Mouse (Mus musculus): ENCODE measurements around the gene Tec. TPM values are rescaled to one million over a fixed set of nuclear protein-coding genes. Genes with fewer than 3 reads are reported as not detected.

The Tec gene
- polyA plus RNA-seq, 1 experiment from 2014 or later = 5.2 TPM

DNA sequence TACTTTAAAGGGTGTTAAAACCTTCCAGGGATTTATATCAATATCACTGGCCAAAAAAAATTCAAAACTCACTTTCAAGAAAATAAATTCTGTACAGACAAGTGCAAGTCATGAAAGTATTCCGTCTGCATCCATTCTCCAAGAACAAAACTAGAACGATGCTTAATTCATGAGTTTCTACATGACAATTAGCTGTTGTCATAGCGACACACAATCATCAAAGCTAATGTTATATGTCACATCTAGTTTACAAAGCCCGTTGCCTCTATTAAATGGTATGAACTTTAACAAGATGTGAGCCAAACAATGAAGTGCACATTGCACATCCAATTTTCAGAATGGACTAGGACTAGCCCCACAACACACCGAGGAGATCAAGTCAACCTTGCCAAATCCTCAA, 106.5 kb downstream of the Tec start:
- Histone ChIP-seq H3K4me1 (peaks cover 4% of the 10 kb centered on the region), H3K27me3 (no peaks in the 10 kb centered on the region), H3K27ac (replicated peaks) (no peak overlapping the region), H3K36me3 (no peaks in the 10 kb centered on the region), H3K9ac (replicated peaks) (no peak overlapping the region), H3K9me3 (no peaks in the 10 kb centered on the region), H3K4me2 (replicated peaks) (no peak overlapping the region), H3K4me3 (no peak overlapping the region)
- 41% methylated on average over 5 of the region's 5 CpGs for WGBS
- no peak for ATAC-seq (ENCODE audit: low FRiP score, low read depth)

DNA sequence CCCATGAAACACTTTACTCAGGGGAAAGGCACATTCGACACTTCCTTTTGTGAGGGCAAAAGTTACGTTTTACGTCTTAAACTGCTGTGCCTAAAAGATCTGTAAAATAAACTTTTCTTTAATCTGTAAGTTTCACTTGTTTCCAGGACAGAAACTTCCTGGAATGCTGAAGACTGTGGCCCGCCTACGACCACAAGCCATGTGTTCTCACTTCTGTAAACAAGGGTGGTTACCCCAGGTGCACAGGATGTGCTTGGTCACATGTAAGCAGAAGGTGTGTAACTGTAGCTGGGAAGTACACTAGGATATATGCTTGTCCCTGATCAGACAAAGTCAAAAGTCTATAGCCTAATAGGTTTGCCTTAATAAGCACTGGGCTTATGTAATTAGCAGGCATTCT, 107.0 kb downstream of the Tec start:
- no peak overlapping the region for H3K9ac ChIP-seq (replicated peaks)
- H3K27me3 ChIP-seq = no peaks in the 10 kb centered on the region
- WGBS = 86% methylated on average over 5 of the region's 5 CpGs
- H3K4me3 ChIP-seq = no peak overlapping the region
- peaks cover 4% of the 10 kb centered on the region for H3K4me1 ChIP-seq
- ATAC-seq (ENCODE audit: low FRiP score, low read depth) = no peak
- H3K27ac ChIP-seq (replicated peaks) = no peak overlapping the region
- no peak overlapping the region for H3K4me2 ChIP-seq (replicated peaks)
- no peaks in the 10 kb centered on the region for H3K36me3 ChIP-seq
- no peaks in the 10 kb centered on the region for H3K9me3 ChIP-seq

DNA sequence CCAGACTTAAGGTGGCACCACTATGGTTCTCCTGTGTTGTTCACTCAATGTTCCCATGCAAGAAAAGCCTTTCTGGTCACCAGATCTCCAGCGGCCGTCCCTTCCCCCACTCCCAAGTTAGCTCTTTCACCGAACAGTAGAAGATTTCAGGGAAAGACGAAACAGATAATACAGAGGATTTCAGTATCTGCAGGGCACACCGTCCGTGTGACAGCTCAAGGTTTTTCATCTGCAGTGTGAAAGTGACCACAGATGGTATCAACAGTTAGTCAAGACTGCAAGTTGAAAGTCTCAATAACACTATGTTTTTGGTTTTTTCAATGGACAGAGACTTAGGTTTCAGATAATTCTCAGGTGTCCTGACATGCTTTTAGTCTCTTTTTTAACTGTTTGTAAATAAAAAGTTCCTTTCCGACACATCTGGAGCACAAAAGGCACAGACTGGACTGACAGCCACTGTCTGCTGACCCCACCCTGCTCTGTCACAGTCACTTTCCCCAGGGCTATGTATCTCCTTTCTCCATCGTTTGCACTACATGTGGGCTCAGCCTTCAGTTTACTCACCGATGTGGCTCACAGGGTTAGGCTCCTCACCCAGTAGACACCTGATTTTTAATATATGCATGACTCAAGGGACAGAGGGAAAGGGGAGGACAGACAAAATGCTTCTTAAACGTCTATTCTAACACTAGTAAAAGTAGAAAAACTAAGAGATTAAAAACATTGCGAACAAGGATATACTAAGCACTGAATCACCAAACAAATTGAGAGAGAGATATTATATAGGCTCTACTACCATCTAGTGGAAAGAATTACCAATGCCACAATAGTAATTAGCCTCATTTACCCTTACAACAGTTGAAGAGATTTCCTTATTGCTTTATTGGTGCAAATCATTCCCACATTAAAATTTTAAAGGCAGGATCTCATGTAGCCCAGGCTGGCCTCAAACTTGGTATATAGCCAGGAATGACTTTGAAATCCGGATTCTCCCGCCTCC, 109.1 kb downstream of the Tec start:
- Histone ChIP-seq H3K27ac (replicated peaks) (no peak overlapping the region), H3K9ac (replicated peaks) (no peak overlapping the region), H3K4me3 (no peak overlapping the region), H3K4me2 (replicated peaks) (no peak overlapping the region), H3K9me3 (no peaks in the 10 kb centered on the region), H3K36me3 (no peaks in the 10 kb centered on the region), H3K27me3 (no peaks in the 10 kb centered on the region), H3K4me1 (peaks cover 4% of the 10 kb centered on the region)
- ATAC-seq (ENCODE audit: low FRiP score, low read depth) = peak; percentile 54; the same call in 1 of the 2 replicates
- WGBS = 78% methylated on average over 13 of the region's 13 CpGs

DNA sequence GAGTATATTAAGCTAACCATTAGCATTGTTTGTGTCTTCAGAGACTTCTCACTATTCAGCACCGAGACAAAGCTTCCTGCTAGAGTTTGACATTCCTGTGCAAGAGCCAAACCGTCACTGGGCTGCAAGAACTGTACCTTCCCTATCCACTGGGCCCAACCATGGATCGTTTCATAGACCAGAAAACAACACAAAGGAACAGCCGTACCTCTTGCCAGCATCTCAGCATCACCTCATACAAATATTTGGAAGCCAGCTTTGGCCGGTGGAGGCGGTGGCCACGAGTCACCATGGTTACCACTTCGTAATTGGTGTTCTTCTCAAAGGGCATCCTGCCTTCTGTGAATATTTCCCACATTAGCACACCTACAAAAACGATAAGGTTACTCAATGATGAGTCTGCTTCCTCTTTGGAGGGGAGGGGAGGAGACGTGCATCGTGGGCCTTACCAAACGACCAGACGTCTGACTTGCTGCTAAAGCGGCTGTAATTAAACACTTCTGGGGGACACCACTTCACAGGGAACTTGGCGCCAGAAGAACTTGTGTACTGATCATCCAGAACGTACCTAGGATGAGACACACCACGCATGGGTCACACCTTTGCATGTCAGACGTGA, 111.0 kb downstream of the Tec start:
- Histone ChIP-seq H3K9me3 (no peaks in the 10 kb centered on the region), H3K27ac (replicated peaks) (no peak overlapping the region), H3K36me3 (no peaks in the 10 kb centered on the region), H3K4me1 (peaks cover 4% of the 10 kb centered on the region), H3K27me3 (no peaks in the 10 kb centered on the region), H3K4me2 (replicated peaks) (no peak overlapping the region), H3K4me3 (no peak overlapping the region), H3K9ac (replicated peaks) (no peak overlapping the region)
- ATAC-seq (ENCODE audit: low FRiP score, low read depth) = no peak
- 80% methylated on average over 18 of the region's 18 CpGs for WGBS

DNA sequence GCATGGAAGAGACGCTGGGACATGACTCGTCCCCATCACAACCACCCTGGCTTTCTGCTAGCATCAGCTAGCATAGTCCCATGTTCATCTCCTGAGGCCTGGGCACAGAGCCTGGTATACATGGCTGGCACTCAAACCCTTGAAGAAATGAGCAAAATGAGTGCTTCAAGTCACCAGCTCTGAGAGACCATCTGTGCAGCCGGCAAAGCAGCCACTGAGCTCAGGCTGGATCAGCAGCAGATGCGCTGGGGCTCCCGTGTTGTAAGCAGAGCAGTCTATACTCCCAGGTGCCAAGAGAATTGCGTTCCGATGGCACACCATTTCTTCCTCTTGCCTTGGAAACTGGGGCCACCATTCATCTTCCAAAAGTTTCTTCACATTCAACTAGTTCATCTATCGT, 112.3 kb downstream of the Tec start:
- Histone ChIP-seq H3K9me3 (no peaks in the 10 kb centered on the region), H3K36me3 (no peaks in the 10 kb centered on the region), H3K4me1 (0 out of 2 replicates have a peak, but pooled peaks cover 3% of the 10 kb centered on the region), H3K9ac (replicated peaks) (no peak overlapping the region), H3K27me3 (no peaks in the 10 kb centered on the region), H3K4me2 (replicated peaks) (no peak overlapping the region), H3K27ac (replicated peaks) (no peak overlapping the region), H3K4me3 (no peak overlapping the region)
- no peak for ATAC-seq (ENCODE audit: low FRiP score, low read depth)
- WGBS = 89% methylated on average over 8 of the region's 8 CpGs

DNA sequence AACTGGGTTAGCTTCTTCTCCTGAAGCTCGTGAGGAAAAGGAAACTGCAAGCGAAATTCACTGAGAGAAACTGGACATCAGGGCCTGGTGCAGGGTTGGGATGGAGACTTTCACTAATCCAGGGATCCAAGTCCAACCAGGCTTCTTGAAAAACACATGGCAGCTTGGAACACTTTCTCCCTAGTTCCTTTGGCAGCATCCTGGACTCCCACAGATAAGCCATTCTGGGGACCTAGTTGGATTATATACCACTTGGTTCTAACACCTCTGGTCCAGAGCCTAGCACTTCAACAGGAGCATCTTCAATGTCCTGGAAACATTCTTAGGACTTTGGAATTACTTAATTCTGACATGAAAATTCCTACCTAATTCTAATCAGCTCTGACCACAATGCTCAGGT, 113.2 kb downstream of the Tec start:
- ATAC-seq (ENCODE audit: low FRiP score, low read depth) = no peak
- Histone ChIP-seq H3K27ac (replicated peaks) (no peak overlapping the region), H3K27me3 (no peaks in the 10 kb centered on the region), H3K9ac (replicated peaks) (no peak overlapping the region), H3K9me3 (no peaks in the 10 kb centered on the region), H3K4me1 (0 out of 2 replicates have a peak, but pooled peaks cover 3% of the 10 kb centered on the region), H3K4me3 (no peak overlapping the region), H3K36me3 (no peaks in the 10 kb centered on the region), H3K4me2 (replicated peaks) (no peak overlapping the region)
- WGBS = 75% methylated on average over 2 of the region's 2 CpGs

DNA sequence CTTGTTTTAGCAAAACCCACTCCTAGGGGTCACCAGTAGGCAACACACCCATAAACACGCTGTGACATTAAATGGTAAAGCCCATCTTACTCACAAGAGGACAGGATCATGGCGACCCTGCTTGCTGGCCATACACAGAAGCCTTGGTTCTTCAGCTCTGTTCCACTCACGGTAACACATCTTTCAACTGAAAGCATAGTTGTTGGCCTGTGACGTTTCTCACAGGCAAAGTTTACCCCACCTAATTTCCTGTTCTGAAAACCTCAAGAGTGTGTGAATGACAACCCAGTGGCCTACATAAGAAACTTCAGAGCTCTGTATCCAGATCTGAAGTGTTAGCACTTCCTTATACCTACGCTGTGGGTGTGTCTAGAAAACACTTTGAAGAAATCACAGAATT, 115.7 kb downstream of the Tec start, which contains the start of gene Txk:
TSS of gene Txk (minus strand) at position 193 of the 400 bp plus-strand sequence.
- Histone ChIP-seq H3K27me3 (no peaks in the 10 kb centered on the region), H3K4me2 (replicated peaks) (no peak within 1 kb of the TSS), H3K9ac (replicated peaks) (no peak within 1 kb of the TSS), H3K4me3 (no peak within 1 kb of the TSS), H3K36me3 (no peaks in the 10 kb centered on the region), H3K9me3 (no peaks in the 10 kb centered on the region), H3K27ac (replicated peaks) (no peak within 1 kb of the TSS), H3K4me1 (0 out of 2 replicates have a peak, but pooled peaks cover 3% of the 10 kb centered on the region)
- ATAC-seq (ENCODE audit: low FRiP score, low read depth) = no peak
- WGBS = 86% methylated on average over 5 of the region's 5 CpGs

DNA sequence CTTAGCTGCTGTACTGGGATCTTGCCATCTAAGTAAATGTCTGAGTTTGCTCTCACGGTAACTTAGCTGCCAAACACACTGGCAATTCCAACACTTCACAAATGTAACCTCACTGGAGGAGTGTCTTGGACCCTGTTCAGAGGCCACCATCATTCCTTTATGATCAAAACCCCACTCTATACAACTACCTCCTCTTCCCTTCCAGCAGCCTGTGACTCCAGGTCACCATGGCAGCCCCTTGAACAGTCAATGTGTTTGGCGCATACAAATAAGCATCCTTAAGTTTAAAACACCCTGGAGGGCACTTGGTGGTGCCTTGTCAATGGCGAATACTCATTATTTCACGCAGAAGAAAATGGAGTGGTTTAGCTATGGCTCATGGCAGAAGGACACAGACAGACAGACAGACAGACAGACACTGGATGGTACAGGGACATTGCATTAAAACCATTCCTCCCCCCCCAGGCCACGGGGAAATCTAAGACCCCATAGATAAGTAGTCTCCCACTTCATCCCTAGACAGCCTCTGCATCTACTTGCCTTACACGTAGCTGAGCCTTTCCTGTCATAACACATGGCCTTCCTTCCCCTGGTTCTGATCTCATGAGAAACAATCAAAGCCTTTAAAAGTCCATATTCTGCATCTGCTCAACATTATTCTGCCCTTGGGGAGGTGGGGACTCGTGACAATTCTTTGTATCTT, 117.1 kb downstream of the Tec start:
- H3K27me3 ChIP-seq = no peaks in the 10 kb centered on the region
- H3K4me1 ChIP-seq = 0 out of 2 replicates have a peak, but pooled peaks cover 3% of the 10 kb centered on the region
- H3K9ac ChIP-seq (replicated peaks) = no peak overlapping the region
- H3K4me3 ChIP-seq = no peak overlapping the region
- H3K4me2 ChIP-seq (replicated peaks) = no peak overlapping the region
- WGBS = 83% methylated on average over 7 of the region's 7 CpGs
- H3K27ac ChIP-seq (replicated peaks) = no peak overlapping the region
- H3K36me3 ChIP-seq = no peaks in the 10 kb centered on the region
- no peaks in the 10 kb centered on the region for H3K9me3 ChIP-seq
- no peak for ATAC-seq (ENCODE audit: low FRiP score, low read depth)

DNA sequence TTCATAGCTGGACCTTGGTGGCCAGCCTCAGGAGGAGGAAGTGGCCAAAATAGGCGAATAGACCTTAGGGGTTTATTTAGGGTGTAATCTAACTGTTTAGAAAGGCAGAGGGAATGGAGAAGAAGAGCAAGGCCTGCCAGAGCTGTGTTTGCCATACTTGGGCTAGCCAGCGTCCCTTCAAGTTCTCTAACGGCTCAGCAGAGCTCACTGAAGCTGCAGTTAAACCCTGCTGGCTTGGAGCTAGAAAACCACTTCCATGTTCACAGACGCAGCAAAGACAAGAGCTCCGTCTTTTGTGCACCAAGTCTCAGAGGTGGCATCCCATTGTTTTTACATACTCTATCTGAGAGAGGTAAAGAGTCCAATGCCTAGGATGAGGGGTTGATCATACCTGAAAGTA, 118.1 kb downstream of the Tec start:
- H3K9me3 ChIP-seq = no peaks in the 10 kb centered on the region
- ATAC-seq (ENCODE audit: low FRiP score, low read depth) = no peak

DNA sequence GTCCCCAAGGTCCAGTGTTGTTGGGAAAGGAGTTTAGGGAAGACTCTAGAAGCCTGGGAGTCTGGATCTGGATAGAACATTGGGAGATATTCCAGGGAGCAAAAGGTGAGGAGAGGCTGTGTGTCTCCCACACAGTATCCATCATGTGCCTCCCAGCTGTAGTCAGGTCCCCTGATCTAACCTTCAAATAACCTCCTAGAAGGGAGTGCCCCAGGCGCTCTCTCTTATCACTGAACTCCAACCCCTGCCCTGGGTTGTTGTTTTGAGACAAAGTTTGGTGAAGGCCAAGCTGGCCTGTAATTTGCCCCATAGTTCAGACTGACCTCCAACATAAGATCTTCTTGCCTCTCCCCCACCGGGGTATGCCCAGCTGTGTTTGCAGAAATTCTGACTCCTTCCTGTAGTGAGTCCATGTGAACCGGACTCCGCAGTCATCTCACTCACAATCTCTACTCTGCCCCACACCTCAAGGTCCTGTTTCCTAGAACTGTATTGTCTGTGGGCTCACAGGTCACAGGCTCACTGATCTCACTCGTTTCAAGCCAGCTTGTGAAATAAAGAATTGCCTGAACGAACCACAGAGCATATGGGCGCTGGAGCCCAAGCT, 119.5 kb downstream of the Tec start:
- H3K9ac ChIP-seq (replicated peaks) = no peak overlapping the region
- ATAC-seq (ENCODE audit: low FRiP score, low read depth) = no peak
- H3K4me2 ChIP-seq (replicated peaks) = no peak overlapping the region
- no peaks in the 10 kb centered on the region for H3K27me3 ChIP-seq
- 0 out of 2 replicates have a peak, but pooled peaks cover 3% of the 10 kb centered on the region for H3K4me1 ChIP-seq
- no peaks in the 10 kb centered on the region for H3K9me3 ChIP-seq
- no peak overlapping the region for H3K4me3 ChIP-seq
- 75% methylated on average over 7 of the region's 7 CpGs for WGBS
- no peaks in the 10 kb centered on the region for H3K36me3 ChIP-seq
- no peak overlapping the region for H3K27ac ChIP-seq (replicated peaks)

More for the DNA sequence above, 118.1 kb downstream of the Tec start:
- Histone ChIP-seq H3K9ac (replicated peaks) (no peak overlapping the region), H3K36me3 (no peaks in the 10 kb centered on the region), H3K4me2 (replicated peaks) (no peak overlapping the region), H3K27me3 (no peaks in the 10 kb centered on the region), H3K4me1 (0 out of 2 replicates have a peak, but pooled peaks cover 3% of the 10 kb centered on the region), H3K27ac (replicated peaks) (no peak overlapping the region), H3K4me3 (no peak overlapping the region)
- 83% methylated on average over 5 of the region's 5 CpGs for WGBS

DNA sequence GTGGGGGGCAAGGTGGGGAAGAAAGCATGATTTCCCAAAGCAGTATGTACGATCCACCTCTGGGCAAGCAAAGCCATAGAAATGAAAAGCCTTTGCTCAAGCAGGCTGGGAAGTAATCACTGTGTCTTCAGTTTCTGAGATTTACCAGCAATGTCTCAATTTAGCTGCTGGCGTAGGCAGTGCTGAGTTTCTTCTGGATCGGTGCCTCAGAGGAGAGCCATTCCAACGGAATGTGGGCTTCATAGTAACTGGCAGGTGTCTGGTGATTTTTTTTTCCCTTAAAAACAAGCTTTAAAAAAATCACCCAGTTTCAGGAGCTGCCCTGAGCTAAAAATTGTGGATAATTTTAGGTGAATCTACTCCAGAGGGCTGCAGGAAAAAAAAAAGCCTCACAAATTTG, 120.9 kb downstream of the Tec start:
- Histone ChIP-seq H3K27ac (replicated peaks) (no peak overlapping the region), H3K4me2 (replicated peaks) (no peak overlapping the region), H3K4me3 (no peak overlapping the region), H3K27me3 (no peaks in the 10 kb centered on the region), H3K4me1 (0 out of 2 replicates have a peak, but pooled peaks cover 3% of the 10 kb centered on the region), H3K9me3 (no peaks in the 10 kb centered on the region), H3K9ac (replicated peaks) (no peak overlapping the region), H3K36me3 (no peaks in the 10 kb centered on the region)
- WGBS = 78% methylated on average over 4 of the region's 4 CpGs
- no peak for ATAC-seq (ENCODE audit: low FRiP score, low read depth)
